Mouse (Mus musculus) liver, embryonic 14.5 days (tissue): Measurements from ENCODE around the gene 4933428G20Rik. TPM values are rescaled to one million over a fixed set of nuclear protein-coding genes. Genes with fewer than 3 reads are reported as not detected.

ENCODE experiments used
- ATAC-seq: fragments of 200-750 bp; cut with Nextera tagmentation; 2 replicates; pipeline ENCODE4 v1.8.0; 2017; ENCODE audit warnings: moderate number of reproducible peaks, mild to moderate bottlenecking, moderate library complexity; ENCODE audit not compliant: insufficient read depth
- DNase-seq, 3 experiments: peaks; one replicate each; pipeline ENCODE4 v3.0.0-alpha.2; 2012 to 2013; ENCODE audit warnings: low read depth in 3 of 3, low spot score in 3 of 3
- H3K27ac ChIP-seq: fragments of 300-500 bp; sonication (generic); 2 replicates; pipeline ENCODE4 v1.5.1; 2014; ENCODE audit warnings: moderate library complexity, mild to moderate bottlenecking, control low read depth, inconsistent platforms
- H3K27me3 ChIP-seq: fragments of 300-500 bp; sonication (generic); 2 replicates; pipeline ENCODE4 v1.6.1; 2014; ENCODE audit warnings: mild to moderate bottlenecking, low read length, moderate library complexity; ENCODE audit not compliant: control insufficient read depth, insufficient read depth
- H3K36me3 ChIP-seq: fragments of 300-500 bp; sonication (generic); replicated peaks from 2 replicates; pipeline ENCODE4 v1.6.1; 2014; ENCODE audit warnings: low read depth; ENCODE audit not compliant: control insufficient read depth, insufficient read depth
- H3K4me1 ChIP-seq, 2 experiments: fragments of 200-500 bp in 1 of 2; fragments of 300-500 bp in 1 of 2; sonication (generic) in 1 of 2; replicated peaks; 2 replicates each; pipeline ENCODE4 v1.6.1; 2012 to 2014; ENCODE audit warnings: antibody characterized with exemption in 1 of 2, inconsistent platforms in 1 of 2, low read length in 1 of 2; ENCODE audit not compliant: control insufficient read depth in 2 of 2, insufficient read depth in 2 of 2
- H3K4me2 ChIP-seq: fragments of 300-500 bp; sonication (generic); 2 replicates; pipeline ENCODE4 v1.6.1; 2014; ENCODE audit warnings: low read depth, mild to moderate bottlenecking, control low read depth, moderate library complexity
- H3K4me3 ChIP-seq, 2 experiments: fragments of 200-500 bp in 1 of 2; fragments of 300-500 bp in 1 of 2; sonication (generic) in 1 of 2; 2 replicates each; pipeline ENCODE4 v1.5.1; 2012 to 2014; ENCODE audit warnings: low read depth in 2 of 2, low read length in 2 of 2, mild to moderate bottlenecking in 2 of 2, control low read depth in 1 of 2, inconsistent platforms in 1 of 2, moderate library complexity in 1 of 2; ENCODE audit not compliant: insufficient read depth in 1 of 2
- H3K9ac ChIP-seq: fragments of 300-500 bp; sonication (generic); replicated peaks from 2 replicates; pipeline ENCODE4 v1.6.1; 2014; ENCODE audit warnings: mild to moderate bottlenecking, control low read depth, moderate library complexity
- H3K9me3 ChIP-seq: fragments of 300-500 bp; sonication (generic); 2 replicates; pipeline ENCODE4 v1.6.1; 2016; ENCODE audit warnings: low read length, mixed read lengths; ENCODE audit not compliant: control insufficient read depth
- CTCF ChIP-seq: IDR thresholded peaks from 2 replicates; pipeline ENCODE4 v1.5.1; 2016; ENCODE audit warnings: antibody characterized with exemption, low read depth, control low read depth
- EP300 ChIP-seq: IDR thresholded peaks from 2 replicates; pipeline ENCODE4 v1.6.1; 2016; ENCODE audit warnings: antibody characterized with exemption, low read depth
- WGBS: fragments of 180-500 bp; shearing (Covaris S2); extraction: QIAGEN DNeasy Blood & Tissue Kit; methylation state at CpG from one replicate; pipeline ENCODE4 v1.1.7; 2014; ENCODE audit not compliant: insufficient replicate concordance; 5-methylcytosine and 5-hydroxymethylcytosine counted together
- polyA plus RNA-seq, 2 experiments: library from polyadenylated mRNA; depleted of rRNA in 1 of 2; stranded (reverse) in 1 of 2; unstranded in 1 of 2; fragments of >200 nt; fragmentation: Nextera tagmentation in 1 of 2; extraction: Ambion mirVana in 1 of 2; gene quantifications; 2 replicates each; pipeline versions ENCODE4 v1.2.1 to v1.2.3; 2012 to 2014

Gene 4933428G20Rik
- polyA plus RNA-seq, 2 experiments, result 0.02 TPM; not detected in 1

DNA sequence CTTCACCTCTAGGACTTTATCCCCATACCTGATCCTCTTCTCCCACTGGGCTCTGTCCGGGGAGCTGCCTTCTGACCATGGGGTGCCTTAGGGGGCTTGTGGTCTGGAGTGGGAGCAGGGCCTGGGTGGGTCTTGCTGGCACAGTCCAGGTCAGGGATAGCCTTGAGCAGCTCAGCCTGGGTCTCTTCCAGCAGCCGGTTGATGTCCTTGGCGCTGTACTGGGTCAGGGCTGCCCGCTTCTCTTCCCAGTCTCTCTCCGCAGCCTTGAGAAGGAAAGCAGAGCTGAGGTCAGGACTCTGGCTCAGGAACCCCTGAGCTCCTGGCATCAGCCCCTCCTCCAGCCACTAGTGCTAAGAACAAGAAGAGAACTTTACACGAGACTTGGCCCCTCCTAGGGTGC is 25.2 kb upstream of the 4933428G20Rik start:
- Histone ChIP-seq H3K9ac (no peak overlapping the region), H3K27ac (no peak overlapping the region), H3K36me3 (no peaks in the 10 kb centered on the region), H3K4me1 (no peaks in the 10 kb centered on the region), H3K9me3 (no peaks in the 10 kb centered on the region), H3K4me3 (no peak overlapping the region), H3K4me2 (no peak overlapping the region), H3K27me3 (no peaks in the 10 kb centered on the region; the same call in 1 of the 2 replicates)
- WGBS, result 74% methylated on average over 6 of the region's 6 CpGs
- TF ChIP-seq CTCF (no peak), EP300 (no peak)
- DNase-seq (no peak), ATAC-seq (no peak)

- no peaks in the 10 kb centered on the region for H3K36me3 ChIP-seq
- H3K4me1 ChIP-seq, result no peaks in the 10 kb centered on the region
- no peak overlapping the region for H3K27ac ChIP-seq
- WGBS, result 57% methylated on average over 9 of the region's 9 CpGs
- TF ChIP-seq CTCF (no peak), EP300 (no peak)
- H3K4me3 ChIP-seq, result no peak overlapping the region
- ATAC-seq, result no peak
- H3K4me2 ChIP-seq, result no peak overlapping the region
- DNase-seq, result no peak
- H3K9ac ChIP-seq, result no peak overlapping the region
- H3K9me3 ChIP-seq, result no peaks in the 10 kb centered on the region
- H3K27me3 ChIP-seq, result no peaks in the 10 kb centered on the region; the same call in 1 of the 2 replicates
Observed at GRCm38 (mm10) chr11:97524306-97524705, 24.2 kb upstream of the 4933428G20Rik start.

GRCm38 (mm10) chr11:97523827-97524261 is 23.7 kb upstream of the 4933428G20Rik start:
- H3K27ac ChIP-seq, result no peak overlapping the region
- H3K36me3 ChIP-seq, result no peaks in the 10 kb centered on the region
- no peak overlapping the region for H3K9ac ChIP-seq
- no peaks in the 10 kb centered on the region for H3K9me3 ChIP-seq
- H3K4me1 ChIP-seq, result no peaks in the 10 kb centered on the region
- WGBS, result 29% methylated on average over 1 of the region's 1 CpGs
- ATAC-seq, result no peak
- no peak overlapping the region for H3K4me3 ChIP-seq
- TF ChIP-seq CTCF (no peak), EP300 (no peak)
- H3K27me3 ChIP-seq, result no peaks in the 10 kb centered on the region; the same call in 1 of the 2 replicates
- no peak for DNase-seq
- H3K4me2 ChIP-seq, result no peak overlapping the region

DNA sequence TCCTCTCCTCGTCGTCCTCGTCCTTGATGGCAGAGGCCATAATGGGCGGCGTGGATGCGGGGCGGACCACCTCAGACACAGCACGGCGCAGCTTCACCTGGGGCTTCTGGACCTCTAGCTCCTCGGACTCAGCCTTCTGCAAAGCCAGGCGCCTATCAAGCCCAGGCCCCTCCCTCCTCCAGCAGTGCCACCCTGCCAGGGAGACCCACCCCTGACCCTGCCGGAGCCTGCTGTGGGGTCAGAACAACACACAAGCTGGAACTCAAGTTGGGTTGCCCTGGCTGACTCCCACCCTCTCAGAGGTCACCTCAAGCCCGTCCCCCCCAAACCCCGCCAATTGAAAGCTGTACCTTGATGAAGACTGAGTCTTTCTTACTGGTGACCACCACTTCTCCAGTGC is 23.0 kb upstream of the 4933428G20Rik start:
- H3K27me3 ChIP-seq, result no peaks in the 10 kb centered on the region; the same call in 1 of the 2 replicates
- no peak overlapping the region for H3K9ac ChIP-seq
- 68% methylated on average over 14 of the region's 14 CpGs for WGBS

GRCm38 (mm10) chr11:97521741-97522474 is 21.8 kb upstream of the 4933428G20Rik start:
- WGBS, result 64% methylated on average over 29 of the region's 29 CpGs
- TF ChIP-seq CTCF (no peak), EP300 (no peak)

More for the DNA sequence above, 23.0 kb upstream of the 4933428G20Rik start:
- Histone ChIP-seq H3K27ac (no peak overlapping the region), H3K9me3 (no peaks in the 10 kb centered on the region), H3K4me3 (no peak overlapping the region), H3K36me3 (no peaks in the 10 kb centered on the region), H3K4me2 (no peak overlapping the region), H3K4me1 (no peaks in the 10 kb centered on the region)
- no peak for TF ChIP-seq EP300
- no peak for TF ChIP-seq CTCF
- no peak for DNase-seq
- ATAC-seq, result no peak

More at GRCm38 (mm10) chr11:97521741-97522474, 21.8 kb upstream of the 4933428G20Rik start:
- Histone ChIP-seq H3K9me3 (no peaks in the 10 kb centered on the region), H3K36me3 (no peaks in the 10 kb centered on the region), H3K4me2 (no peak overlapping the region), H3K9ac (no peak overlapping the region), H3K27me3 (no peaks in the 10 kb centered on the region; the same call in 1 of the 2 replicates), H3K4me1 (no peaks in the 10 kb centered on the region), H3K4me3 (no peak overlapping the region), H3K27ac (no peak overlapping the region)
- DNase-seq (no peak), ATAC-seq (no peak)
